Mouse (Mus musculus): ENCODE results near the gene Aste1. TPM values are rescaled to one million over a fixed set of nuclear protein-coding genes. Genes with fewer than 3 reads are reported as not detected.
A peak's percentile ranks its signal among the peaks of the same experiment; 100 is the strongest.

Gene Aste1
- polyA plus RNA-seq (2014; fragmentation: Nextera tagmentation; extraction: Ambion mirVana) = 13.8 and 19.2 TPM in 2 replicates

DNA sequence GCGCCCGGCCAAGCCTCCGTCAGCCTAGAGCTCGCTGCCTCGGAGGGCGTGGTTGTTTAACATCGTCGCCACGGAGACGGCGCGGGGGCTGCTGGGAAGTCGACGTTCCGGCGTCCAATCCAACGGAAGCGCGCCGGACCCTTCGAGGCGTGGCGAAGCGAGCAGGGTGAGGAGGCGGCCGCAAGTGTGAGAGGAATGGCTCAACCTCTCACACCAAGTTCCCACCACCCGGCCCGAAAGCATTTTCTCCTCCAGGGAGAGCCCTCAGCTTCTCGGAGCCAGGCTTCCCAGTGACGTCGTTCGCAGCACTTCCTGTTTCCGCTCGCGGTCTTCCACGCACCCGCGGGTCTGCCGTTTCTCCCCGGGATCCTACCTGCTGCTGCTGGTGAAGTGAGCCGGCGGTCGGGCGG lies at the start of gene Aste1, which contains the start of gene Nek11:
Aste1 (plus strand) TSS at position 175 of the 410 bp plus-strand sequence.
Nek11 (minus strand) TSS at position 307 of the 410 bp plus-strand sequence.
- 0% methylated on average over 44 of the region's 44 CpGs for WGBS
- peaks cover 7% of the 10 kb centered on the region for H3K36me3 ChIP-seq (ENCODE audit: control insufficient read depth, insufficient read depth, low read length)
- peak within 1 kb of the TSS; percentile 74 for H3K9ac ChIP-seq (replicated peaks; ENCODE audit: low read depth, low read length)
- H3K4me3 ChIP-seq (ENCODE audit: low read depth, low read length) = peak within 1 kb of the TSS; percentile 64
- ATAC-seq (ENCODE audit: insufficient number of reproducible peaks, insufficient read depth, low FRiP score, low read depth) = peak; percentile 99
- 0 out of 2 replicates have a peak, but pooled peaks cover 3% of the 10 kb centered on the region for H3K4me1 ChIP-seq (ENCODE audit: control insufficient read depth, insufficient read depth, low read length)
- no peaks in the 10 kb centered on the region for H3K9me3 ChIP-seq (ENCODE audit: control insufficient read depth, low read depth, low read length)
- H3K4me2 ChIP-seq (replicated peaks; ENCODE audit: low read depth, low read length) = peak within 1 kb of the TSS; percentile 69
- H3K27ac ChIP-seq (ENCODE audit: low read length) = peak within 1 kb of the TSS; percentile 90
- H3K27me3 ChIP-seq (ENCODE audit: control insufficient read depth, insufficient read depth, low read length) = no peaks in the 10 kb centered on the region

DNA sequence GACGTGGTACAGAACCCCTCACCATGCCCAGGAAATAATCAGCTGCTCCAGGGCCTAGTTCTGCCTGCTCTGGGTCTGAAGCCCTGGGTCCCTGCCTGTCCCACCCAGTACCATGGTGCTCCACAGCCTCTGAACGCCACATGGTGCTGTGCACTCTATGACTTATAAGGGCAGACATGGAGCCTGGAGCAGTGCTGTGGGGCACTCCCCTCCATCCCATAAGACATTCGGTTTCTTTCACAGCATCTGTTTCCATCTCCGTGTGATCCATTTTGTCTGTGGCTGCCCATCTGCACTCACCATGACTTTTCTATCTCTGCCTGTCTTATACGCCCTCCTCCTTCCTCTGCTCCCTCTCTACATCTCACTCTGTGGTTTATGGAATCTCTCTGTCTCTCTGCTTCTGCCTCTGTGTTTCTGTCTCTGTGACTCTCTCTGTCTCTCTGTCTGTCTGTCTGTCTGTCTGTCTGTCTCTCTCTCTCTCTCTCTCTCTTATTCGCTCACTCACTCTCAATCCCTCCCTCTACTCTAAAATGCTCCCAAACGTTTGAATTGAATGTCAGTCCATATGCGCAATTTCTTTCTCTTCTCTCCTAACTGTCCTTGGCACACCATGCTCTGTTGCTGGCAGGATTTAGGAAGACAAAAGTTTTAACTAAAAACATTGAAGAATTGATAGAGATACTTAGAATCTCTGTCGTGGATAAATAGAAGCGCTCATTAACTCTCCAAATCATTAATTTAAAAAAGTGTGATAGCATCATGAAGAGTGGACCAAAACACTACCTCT lies 46.8 kb upstream of the Aste1 start:
- Histone ChIP-seq H3K9ac (replicated peaks; ENCODE audit: low read depth, low read length) (no peak overlapping the region), H3K4me3 (ENCODE audit: low read depth, low read length) (no peak overlapping the region), H3K4me2 (replicated peaks; ENCODE audit: low read depth, low read length) (no peak overlapping the region), H3K27ac (ENCODE audit: low read length) (no peak overlapping the region), H3K27me3 (ENCODE audit: control insufficient read depth, insufficient read depth, low read length) (no peaks in the 10 kb centered on the region), H3K9me3 (ENCODE audit: control insufficient read depth, low read depth, low read length) (no peaks in the 10 kb centered on the region), H3K36me3 (ENCODE audit: control insufficient read depth, insufficient read depth, low read length) (no peaks in the 10 kb centered on the region), H3K4me1 (ENCODE audit: control insufficient read depth, insufficient read depth, low read length) (no peaks in the 10 kb centered on the region)
- ATAC-seq (ENCODE audit: insufficient number of reproducible peaks, insufficient read depth, low FRiP score, low read depth) = no peak
- WGBS = 72% methylated on average over 10 of the region's 10 CpGs

DNA sequence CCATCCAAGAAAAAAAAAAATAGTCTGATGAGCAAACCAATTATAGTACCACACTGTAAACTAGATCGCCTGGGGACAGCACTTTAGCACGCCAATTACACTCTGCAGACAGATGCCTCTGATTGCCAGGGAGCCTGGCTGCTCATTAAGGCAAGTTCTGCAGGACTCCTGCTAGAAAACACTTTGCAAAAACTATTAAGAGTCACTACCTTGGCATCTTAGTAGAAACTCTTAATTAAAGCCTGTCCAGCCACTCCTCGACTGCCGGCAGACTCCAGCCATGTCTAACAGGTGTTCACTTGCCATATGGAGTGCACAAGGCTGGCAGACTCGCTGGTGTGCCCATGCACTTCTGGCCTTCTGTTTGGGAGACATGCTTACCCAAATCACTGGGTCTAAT lies 46.2 kb upstream of the Aste1 start:
- Histone ChIP-seq H3K9ac (replicated peaks; ENCODE audit: low read depth, low read length) (no peak overlapping the region), H3K4me1 (ENCODE audit: control insufficient read depth, insufficient read depth, low read length) (no peaks in the 10 kb centered on the region), H3K9me3 (ENCODE audit: control insufficient read depth, low read depth, low read length) (no peaks in the 10 kb centered on the region), H3K4me2 (replicated peaks; ENCODE audit: low read depth, low read length) (no peak overlapping the region), H3K27me3 (ENCODE audit: control insufficient read depth, insufficient read depth, low read length) (no peaks in the 10 kb centered on the region), H3K27ac (ENCODE audit: low read length) (no peak overlapping the region), H3K36me3 (ENCODE audit: control insufficient read depth, insufficient read depth, low read length) (no peaks in the 10 kb centered on the region), H3K4me3 (ENCODE audit: low read depth, low read length) (no peak overlapping the region)
- no peak for ATAC-seq (ENCODE audit: insufficient number of reproducible peaks, insufficient read depth, low FRiP score, low read depth)
- WGBS = 79% methylated on average over 5 of the region's 5 CpGs

DNA sequence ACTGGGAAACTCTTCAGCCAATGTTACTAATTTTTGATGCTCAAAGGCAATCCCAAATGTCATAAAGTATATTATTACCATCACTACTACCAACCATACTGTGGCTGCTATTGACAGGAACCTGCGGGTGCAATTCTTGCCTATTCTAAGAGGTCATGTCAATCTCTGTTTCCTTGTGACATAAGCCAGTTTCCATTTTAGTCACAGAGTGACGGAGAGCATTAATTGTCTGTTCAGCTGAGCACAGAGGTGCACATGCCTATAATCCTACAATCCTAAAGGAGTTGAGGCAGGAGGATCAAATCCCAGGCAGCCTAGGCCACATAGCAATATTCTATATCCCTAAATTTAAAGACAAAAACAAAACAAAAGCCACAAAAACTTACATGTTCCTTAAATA lies 33.0 kb upstream of the Aste1 start:
- 79% methylated on average over 2 of the region's 2 CpGs for WGBS
- no peaks in the 10 kb centered on the region for H3K4me1 ChIP-seq (ENCODE audit: control insufficient read depth, insufficient read depth, low read length)

DNA sequence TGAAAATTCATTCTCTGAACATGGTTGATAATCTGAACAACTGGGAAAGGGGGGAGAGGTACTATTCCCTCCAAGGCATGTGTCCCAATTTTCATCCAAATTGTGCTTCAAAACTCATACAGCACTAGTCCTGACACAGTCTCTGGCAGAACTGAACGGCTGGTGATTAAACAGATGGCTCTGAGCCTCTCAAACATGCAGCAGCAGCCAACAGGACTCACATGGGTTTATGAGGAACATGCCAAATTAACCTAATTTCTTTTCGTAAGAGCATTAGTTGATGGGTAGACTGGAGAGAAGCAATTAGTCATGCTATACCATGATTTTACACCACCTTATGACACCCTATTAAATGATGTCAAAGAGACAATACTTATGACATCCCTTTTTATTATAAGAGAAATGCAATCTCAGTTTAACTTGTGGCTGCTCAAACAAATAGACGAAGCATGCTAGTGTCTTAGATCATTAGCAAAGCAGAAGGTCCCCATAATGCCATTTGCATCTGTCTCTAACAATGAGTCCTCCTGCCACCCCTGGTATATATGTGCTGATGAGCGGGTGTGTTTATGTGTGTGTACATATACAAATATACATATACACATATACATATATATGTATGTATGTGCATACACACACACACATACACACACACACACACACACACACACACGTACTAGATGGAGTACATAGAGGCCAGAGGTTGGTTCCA lies 31.5 kb upstream of the Aste1 start:
- ATAC-seq (ENCODE audit: insufficient number of reproducible peaks, insufficient read depth, low FRiP score, low read depth) = no peak
- H3K27me3 ChIP-seq (ENCODE audit: control insufficient read depth, insufficient read depth, low read length) = no peaks in the 10 kb centered on the region
- 83% methylated on average over 5 of the region's 5 CpGs for WGBS
- no peak overlapping the region for H3K4me3 ChIP-seq (ENCODE audit: low read depth, low read length)
- H3K4me2 ChIP-seq (replicated peaks; ENCODE audit: low read depth, low read length) = no peak overlapping the region
- H3K9ac ChIP-seq (replicated peaks; ENCODE audit: low read depth, low read length) = no peak overlapping the region
- H3K4me1 ChIP-seq (ENCODE audit: control insufficient read depth, insufficient read depth, low read length) = no peaks in the 10 kb centered on the region
- H3K36me3 ChIP-seq (ENCODE audit: control insufficient read depth, insufficient read depth, low read length) = no peaks in the 10 kb centered on the region
- H3K27ac ChIP-seq (ENCODE audit: low read length) = no peak overlapping the region
- H3K9me3 ChIP-seq (ENCODE audit: control insufficient read depth, low read depth, low read length) = no peaks in the 10 kb centered on the region

More for the DNA sequence above, 33.0 kb upstream of the Aste1 start:
- Histone ChIP-seq H3K36me3 (ENCODE audit: control insufficient read depth, insufficient read depth, low read length) (no peaks in the 10 kb centered on the region), H3K9me3 (ENCODE audit: control insufficient read depth, low read depth, low read length) (no peaks in the 10 kb centered on the region), H3K27ac (ENCODE audit: low read length) (no peak overlapping the region), H3K4me2 (replicated peaks; ENCODE audit: low read depth, low read length) (no peak overlapping the region), H3K9ac (replicated peaks; ENCODE audit: low read depth, low read length) (no peak overlapping the region), H3K27me3 (ENCODE audit: control insufficient read depth, insufficient read depth, low read length) (no peaks in the 10 kb centered on the region), H3K4me3 (ENCODE audit: low read depth, low read length) (no peak overlapping the region)
- no peak for ATAC-seq (ENCODE audit: insufficient number of reproducible peaks, insufficient read depth, low FRiP score, low read depth)

DNA sequence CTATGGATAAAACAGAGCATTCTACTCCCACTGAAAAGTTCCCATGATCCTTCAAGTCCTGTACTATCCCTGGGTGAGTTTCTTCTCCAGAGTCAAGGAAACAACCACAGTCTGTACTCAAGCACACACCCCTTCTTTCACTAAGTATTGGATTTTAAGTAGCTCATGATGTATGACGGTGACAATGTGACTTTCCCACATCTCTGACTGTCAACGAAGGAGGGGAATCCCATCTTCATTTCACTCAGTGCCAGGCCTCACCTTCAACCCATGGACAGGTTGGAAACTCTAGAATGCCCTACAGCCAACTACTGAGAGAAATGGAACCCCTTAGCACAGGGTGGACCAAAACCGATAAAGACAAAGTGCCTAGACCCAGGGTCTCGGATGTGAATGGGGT lies 29.0 kb upstream of the Aste1 start:
- H3K4me1 ChIP-seq (ENCODE audit: control insufficient read depth, insufficient read depth, low read length) = no peaks in the 10 kb centered on the region
- no peaks in the 10 kb centered on the region for H3K27me3 ChIP-seq (ENCODE audit: control insufficient read depth, insufficient read depth, low read length)
- H3K4me3 ChIP-seq (ENCODE audit: low read depth, low read length) = no peak overlapping the region
- H3K36me3 ChIP-seq (ENCODE audit: control insufficient read depth, insufficient read depth, low read length) = no peaks in the 10 kb centered on the region
- no peak overlapping the region for H3K4me2 ChIP-seq (replicated peaks; ENCODE audit: low read depth, low read length)
- ATAC-seq (ENCODE audit: insufficient number of reproducible peaks, insufficient read depth, low FRiP score, low read depth) = no peak
- no peaks in the 10 kb centered on the region for H3K9me3 ChIP-seq (ENCODE audit: control insufficient read depth, low read depth, low read length)
- H3K9ac ChIP-seq (replicated peaks; ENCODE audit: low read depth, low read length) = no peak overlapping the region
- H3K27ac ChIP-seq (ENCODE audit: low read length) = no peak overlapping the region
- WGBS = 88% methylated on average over 4 of the region's 4 CpGs

DNA sequence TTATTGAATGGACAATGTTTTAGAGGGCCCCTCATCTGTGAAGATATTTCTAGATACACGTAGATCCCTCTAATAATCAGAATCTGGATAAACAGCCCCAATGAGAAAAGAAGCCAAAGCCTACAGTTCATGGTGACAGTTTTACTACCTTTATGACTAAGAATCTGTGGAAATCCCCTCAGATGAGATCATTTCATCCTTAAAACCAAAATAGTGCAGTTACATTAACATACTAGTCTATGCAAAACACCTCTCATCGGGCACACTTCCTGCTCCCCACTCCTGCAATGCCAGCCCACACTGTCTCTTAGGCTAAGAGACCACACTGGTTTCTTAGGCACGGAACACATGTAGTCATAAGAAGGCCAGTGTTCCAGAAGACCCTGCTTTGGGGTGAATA lies 26.6 kb upstream of the Aste1 start:
- H3K4me3 ChIP-seq (ENCODE audit: low read depth, low read length) = no peak overlapping the region
- ATAC-seq (ENCODE audit: insufficient number of reproducible peaks, insufficient read depth, low FRiP score, low read depth) = no peak
- H3K36me3 ChIP-seq (ENCODE audit: control insufficient read depth, insufficient read depth, low read length) = no peaks in the 10 kb centered on the region
- no peak overlapping the region for H3K27ac ChIP-seq (ENCODE audit: low read length)
- no peaks in the 10 kb centered on the region for H3K27me3 ChIP-seq (ENCODE audit: control insufficient read depth, insufficient read depth, low read length)
- no peak overlapping the region for H3K9ac ChIP-seq (replicated peaks; ENCODE audit: low read depth, low read length)
- H3K4me2 ChIP-seq (replicated peaks; ENCODE audit: low read depth, low read length) = no peak overlapping the region
- no peaks in the 10 kb centered on the region for H3K4me1 ChIP-seq (ENCODE audit: control insufficient read depth, insufficient read depth, low read length)
- H3K9me3 ChIP-seq (ENCODE audit: control insufficient read depth, low read depth, low read length) = no peaks in the 10 kb centered on the region
- WGBS = 87% methylated on average over 3 of the region's 3 CpGs

DNA sequence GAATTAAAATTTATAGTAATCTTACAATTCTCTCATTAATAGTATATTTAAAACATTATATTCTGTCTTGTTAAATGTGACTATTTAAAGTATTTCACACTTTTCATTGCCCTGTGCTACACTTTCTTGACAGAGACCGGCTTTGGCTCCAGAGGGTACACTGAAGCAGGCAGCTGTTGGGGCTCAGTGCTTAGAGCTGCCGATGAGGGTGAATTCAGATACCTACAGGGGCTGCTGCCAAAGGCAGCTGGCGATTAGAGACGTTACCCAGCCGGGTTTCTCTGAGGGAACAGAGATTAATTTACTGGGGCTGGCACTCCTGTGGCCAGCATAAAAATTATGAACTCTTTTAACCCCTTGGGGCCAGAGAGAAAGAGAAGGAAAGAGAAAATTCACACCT lies 20.8 kb upstream of the Aste1 start:
- Histone ChIP-seq H3K4me3 (ENCODE audit: low read depth, low read length) (no peak overlapping the region), H3K27ac (ENCODE audit: low read length) (no peak overlapping the region), H3K36me3 (ENCODE audit: control insufficient read depth, insufficient read depth, low read length) (no peaks in the 10 kb centered on the region), H3K27me3 (ENCODE audit: control insufficient read depth, insufficient read depth, low read length) (no peaks in the 10 kb centered on the region), H3K9me3 (ENCODE audit: control insufficient read depth, low read depth, low read length) (no peaks in the 10 kb centered on the region), H3K9ac (replicated peaks; ENCODE audit: low read depth, low read length) (no peak overlapping the region), H3K4me1 (ENCODE audit: control insufficient read depth, insufficient read depth, low read length) (no peaks in the 10 kb centered on the region), H3K4me2 (replicated peaks; ENCODE audit: low read depth, low read length) (no peak overlapping the region)
- WGBS = 47% methylated on average over 5 of the region's 5 CpGs
- ATAC-seq (ENCODE audit: insufficient number of reproducible peaks, insufficient read depth, low FRiP score, low read depth) = no peak
